Mouse (Mus musculus) cerebellum, adult 18-20 months (tissue): ENCODE measurements around the gene Slc44a4.
A peak's percentile ranks its signal among the peaks of the same experiment; 100 is the strongest.
"Not testable (repeated sequence)": the region's sequence is repeated elsewhere in the genome, so short reads cannot be mapped to it uniquely, and the experiment has no call there.

ENCODE experiments used
- DNase-seq, 2 experiments: peaks; one replicate each; pipeline ENCODE4 v3.0.0; 2021

Slc44a4 gene

DNA sequence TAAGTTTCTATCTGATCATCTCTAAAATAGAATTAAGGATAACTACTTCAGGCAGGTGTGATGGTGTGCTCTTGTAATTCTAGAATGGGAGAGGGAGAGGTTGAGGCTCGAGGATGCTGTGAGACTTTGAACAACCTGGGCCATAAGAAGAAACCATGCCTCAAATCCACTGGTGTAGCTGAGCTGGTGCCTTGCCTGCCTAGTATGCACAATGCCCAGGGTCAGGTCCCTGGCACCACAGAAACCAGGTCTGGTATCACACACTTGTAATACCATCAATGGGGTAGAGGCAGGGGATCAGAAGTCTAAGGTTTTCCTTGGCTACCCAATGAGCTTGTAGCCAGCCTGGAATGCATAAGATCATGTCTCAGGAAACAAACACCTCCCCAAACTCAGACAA, 48.6 kb downstream of the Slc44a4 start:
- no peak for DNase-seq

- DNase-seq, result no peak
These were observed 50.4 kb downstream of the Slc44a4 start for GRCm38 (mm10) chr17:34964640-34965049.

DNA sequence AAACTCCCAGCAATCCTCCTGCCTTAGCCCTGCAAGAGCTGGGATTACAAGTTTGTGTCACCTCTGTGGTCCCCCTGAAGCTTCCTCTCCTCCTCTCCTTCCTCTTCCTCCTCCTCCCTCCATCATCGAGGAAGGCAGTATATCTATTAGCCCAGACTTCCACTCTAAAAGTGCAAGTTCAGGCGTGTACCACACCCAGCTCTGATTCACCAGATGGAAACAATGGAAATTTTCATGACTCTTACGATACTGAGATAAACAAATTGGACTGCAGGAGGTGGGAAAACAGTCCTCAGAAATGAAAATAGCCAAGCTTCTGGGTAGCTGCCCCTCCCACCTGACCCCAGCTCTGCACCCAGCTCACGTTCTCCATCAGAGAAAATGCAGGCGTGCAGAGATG, 51.4 kb downstream of the Slc44a4 start:
- DNase-seq, result no peak

DNA sequence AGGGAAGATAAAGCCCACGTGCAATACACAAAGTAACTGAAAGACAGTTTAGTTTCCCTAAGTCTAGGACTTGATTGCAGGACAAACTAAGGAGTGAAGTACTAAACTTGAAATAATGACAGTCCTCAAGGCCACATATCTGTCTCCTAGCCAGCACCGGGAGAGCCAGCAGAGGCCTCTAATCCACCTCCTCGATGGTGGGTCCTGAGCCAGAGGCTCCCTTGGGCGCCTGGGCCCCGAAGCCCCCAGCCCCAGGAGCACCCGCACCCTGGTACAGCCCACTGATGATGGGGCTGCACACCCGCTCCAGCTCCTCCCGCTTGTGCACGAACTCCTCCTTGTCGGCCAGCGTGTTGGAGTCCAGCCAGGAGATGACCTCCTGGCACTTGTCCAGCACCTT, 55.6 kb downstream of the Slc44a4 start, which contains the start of gene Gm20481:
Gene Gm20481 (plus strand): TSS at position 91 of the 400 bp plus-strand sequence.
- not testable (repeated sequence) for DNase-seq

GRCm38 (mm10) chr17:34970850-34971249, 56.6 kb downstream of the Slc44a4 start:
- not testable (repeated sequence) for DNase-seq

DNA sequence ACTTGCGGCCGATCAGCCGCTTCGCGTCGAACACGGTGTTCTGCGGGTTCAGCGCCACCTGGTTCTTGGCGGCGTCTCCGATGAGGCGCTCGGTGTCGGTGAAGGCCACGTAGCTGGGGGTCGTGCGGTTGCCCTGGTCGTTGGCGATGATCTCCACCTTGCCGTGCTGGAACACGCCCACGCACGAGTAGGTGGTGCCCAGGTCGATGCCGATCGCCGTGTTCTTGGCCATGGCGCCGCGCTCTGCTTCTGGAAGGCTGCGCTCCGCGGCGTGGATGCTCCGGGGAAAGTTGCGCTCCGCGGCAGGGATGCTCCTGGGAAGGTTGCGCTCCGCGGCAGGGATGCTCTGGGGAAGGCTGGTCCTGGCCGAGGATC, 57.4 kb downstream of the Slc44a4 start:
- DNase-seq, result peak in 1 of 2 experiments; percentile 37

DNA sequence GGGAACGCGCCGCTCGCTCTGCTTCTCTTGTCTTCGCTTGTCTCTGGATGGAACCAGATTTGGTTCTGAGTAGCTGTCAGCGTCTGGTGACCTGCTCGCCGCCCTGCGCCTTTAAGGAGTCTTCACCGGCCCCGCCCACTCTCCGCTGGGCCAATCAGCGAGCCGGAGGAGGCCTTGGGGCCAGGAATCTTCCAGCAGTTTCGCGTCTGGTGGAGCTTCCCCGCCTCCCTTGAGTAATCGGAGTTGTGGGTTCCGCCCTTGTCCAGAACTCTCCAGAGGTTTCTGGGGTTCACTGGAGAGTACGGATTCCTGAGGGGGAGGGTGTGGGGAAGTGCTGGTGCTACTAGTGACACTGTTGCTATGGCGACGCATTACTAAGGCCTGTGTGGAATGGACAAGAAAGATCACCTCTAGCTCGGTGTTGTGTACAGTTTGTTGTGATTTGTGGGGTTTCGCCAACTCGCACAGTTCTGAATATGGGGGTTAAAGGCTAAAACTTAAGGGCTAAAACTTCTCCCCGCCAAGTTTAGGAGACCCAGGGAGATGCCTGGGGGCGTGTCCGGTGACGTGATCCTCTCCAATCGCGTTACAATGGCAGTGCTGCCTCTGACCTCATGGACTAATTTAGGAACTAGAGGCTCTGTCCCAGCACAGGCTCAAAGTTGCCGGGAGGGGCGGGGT, 57.9 kb downstream of the Slc44a4 start, which contains the start of the genes Hspa1a and Hspa1l:
Gene Hspa1a (minus strand): TSS at position 88 of the 681 bp plus-strand sequence.
Gene Hspa1l (plus strand): TSS at position 635 of the 681 bp plus-strand sequence.
- DNase-seq, result peak; percentile 77 to 84

GRCm38 (mm10) chr17:34975581-34976492, 61.6 kb downstream of the Slc44a4 start:
- DNase-seq, result no peak

- no peak for DNase-seq
These were observed 62.7 kb downstream of the Slc44a4 start for GRCm38 (mm10) chr17:34977000-34977399.

DNA sequence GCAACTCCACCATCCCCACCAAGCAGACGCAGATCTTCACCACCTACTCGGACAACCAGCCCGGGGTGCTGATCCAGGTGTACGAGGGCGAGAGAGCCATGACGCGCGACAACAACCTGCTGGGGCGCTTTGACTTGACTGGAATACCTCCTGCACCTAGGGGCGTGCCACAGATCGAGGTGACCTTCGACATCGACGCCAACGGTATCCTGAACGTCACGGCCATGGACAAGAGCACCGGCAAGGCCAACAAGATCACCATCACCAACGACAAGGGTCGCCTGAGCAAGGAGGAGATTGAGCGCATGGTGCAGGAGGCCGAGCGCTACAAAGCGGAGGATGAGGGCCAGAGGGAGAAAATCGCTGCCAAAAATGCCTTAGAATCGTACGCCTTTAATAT, 64.0 kb downstream of the Slc44a4 start:
- DNase-seq, result no peak

DNA sequence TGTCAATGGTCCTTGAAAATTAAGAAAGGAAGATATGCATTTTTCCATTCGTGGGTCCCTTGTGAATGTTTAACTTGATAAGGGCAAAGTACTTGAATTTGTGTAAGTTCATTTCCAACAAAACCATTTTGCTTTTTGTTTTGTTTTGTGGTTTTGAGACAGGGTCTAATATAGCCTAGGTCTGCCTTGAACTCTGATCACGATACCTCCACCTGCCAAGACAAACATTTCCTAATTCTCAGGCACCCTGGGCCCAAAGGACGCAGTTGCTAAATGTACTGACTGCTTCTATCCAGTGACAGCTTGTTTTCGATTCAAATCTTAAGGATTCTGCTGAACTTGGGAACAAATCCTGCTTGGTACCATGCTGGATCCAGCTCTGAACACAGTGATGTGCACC, 65.4 kb downstream of the Slc44a4 start:
- no peak for DNase-seq
